Mouse (Mus musculus) myocyte (in vitro differentiated cells): Measurements from ENCODE around the gene Npas1.

Source experiments
- CEBPB ChIP-seq: IDR thresholded peaks from 2 replicates; pipeline ENCODE4 v1.6.1; 2011; ENCODE audit warnings: mild to moderate bottlenecking, moderate library complexity; ENCODE audit not compliant: poor library complexity, insufficient read depth, severe bottlenecking
- POLR2A ChIP-seq: IDR thresholded peaks from one replicate; pipeline ENCODE4 v1.6.1; 2011; ENCODE audit warnings: low read depth, mild to moderate bottlenecking, control low read depth, moderate library complexity; ENCODE audit not compliant: insufficient read length
- TCF3 ChIP-seq: IDR thresholded peaks from one replicate; pipeline ENCODE4 v1.6.1; 2011; ENCODE audit warnings: low read depth, control low read depth; ENCODE audit not compliant: insufficient read length

GRCm38 (mm10) chr7:16507284-16507683, 29.8 kb upstream of the Npas1 start:
- TF ChIP-seq POLR2A: no peak
- TF ChIP-seq TCF3: no peak
- no peak for TF ChIP-seq CEBPB
